Mouse (Mus musculus): ENCODE results near the gene Slc39a10. TPM values are rescaled to one million over a fixed set of nuclear protein-coding genes. Genes with fewer than 3 reads are reported as not detected.

Gene Slc39a10
- total RNA-seq (2021) = 100 to 1,000 TPM; 219 to 233 TPM
- long read RNA-seq, experiment 1, full-length matches to known transcripts = 150 of 197 reads
- long read RNA-seq, experiment 1, partial matches to known transcripts = 21 of 197 reads
- long read RNA-seq, experiment 1, other reads (novel, unspliced or antisense) = 26 of 197 reads
- long read RNA-seq, experiment 2, full-length matches to known transcripts = 79 of 116 reads
- long read RNA-seq, experiment 2, partial matches to known transcripts = 19 of 116 reads
- long read RNA-seq, experiment 2, other reads (novel, unspliced or antisense) = 18 of 116 reads

- DNase-seq (ENCODE audit: low spot score in 2 of 2) = no peak
Measured at GRCm38 (mm10) chr1:46892752-46893151, at the start of gene Slc39a10. Gene Slc39a10 (minus strand): TSS chr1:46892852.

GRCm38 (mm10) chr1:46939295-46939694, 46.6 kb upstream of the Slc39a10 start:
- no peak for DNase-seq (ENCODE audit: low spot score in 2 of 2)

DNA sequence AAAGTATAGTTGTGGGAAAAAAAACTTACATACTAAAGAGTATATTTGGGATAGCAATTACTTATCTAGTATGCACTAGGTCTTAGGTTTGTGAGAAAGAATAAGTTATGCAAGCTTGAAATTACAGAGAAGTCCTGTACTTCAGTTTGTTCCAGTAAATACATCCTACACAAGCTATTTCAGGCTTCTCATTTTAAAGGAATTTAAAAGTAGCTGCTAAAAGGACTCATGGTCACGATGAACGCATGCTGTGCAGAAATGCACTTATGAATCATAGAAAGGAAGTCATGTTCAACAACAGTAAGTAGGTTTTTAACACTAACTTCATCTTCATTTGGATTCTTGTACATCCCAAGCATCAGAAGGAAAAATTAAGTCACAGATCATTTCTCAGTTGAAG, 45.0 kb upstream of the Slc39a10 start:
- no peak for DNase-seq (ENCODE audit: low spot score in 2 of 2)

DNA sequence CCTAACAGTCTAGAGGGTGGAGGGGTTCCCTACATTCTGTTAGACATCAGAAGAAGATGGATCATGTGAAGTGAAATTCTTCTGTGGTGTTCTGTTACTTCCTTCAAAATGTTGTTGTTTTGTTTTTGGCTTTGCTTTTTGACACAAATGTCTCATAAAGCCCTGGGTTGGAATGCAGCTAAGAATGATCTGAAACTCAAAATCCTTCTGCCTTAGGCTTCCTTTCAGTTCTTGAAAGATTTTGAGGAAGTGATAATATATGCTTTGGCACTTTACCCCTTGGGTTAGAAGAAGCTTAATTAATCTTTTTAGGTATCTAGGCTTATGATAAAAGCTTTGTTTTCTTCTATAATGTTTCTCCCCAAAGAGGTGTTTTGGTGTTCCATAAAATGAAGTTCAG, 34.5 kb upstream of the Slc39a10 start:
- DNase-seq (ENCODE audit: low spot score in 2 of 2) = no peak

DNA sequence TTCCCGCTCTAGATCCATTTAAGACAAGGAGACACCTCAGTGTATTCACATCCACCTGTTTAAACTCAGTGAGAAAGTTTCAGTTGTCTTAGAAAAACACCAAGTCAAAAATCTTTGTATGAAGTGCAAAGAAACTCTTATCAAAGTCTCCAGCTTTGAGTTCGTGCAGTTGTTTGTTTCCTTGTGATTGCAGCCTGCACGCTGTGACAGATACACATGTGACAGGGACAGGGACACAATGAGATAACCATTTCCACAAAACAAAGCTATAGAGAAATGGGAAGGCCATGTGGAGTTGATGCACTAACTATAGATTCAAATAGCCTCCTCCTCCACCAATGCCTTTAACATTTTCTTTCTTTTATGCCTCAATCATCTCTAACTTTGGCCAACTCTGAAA, 33.6 kb upstream of the Slc39a10 start:
- no peak for DNase-seq (ENCODE audit: low spot score in 2 of 2)

DNA sequence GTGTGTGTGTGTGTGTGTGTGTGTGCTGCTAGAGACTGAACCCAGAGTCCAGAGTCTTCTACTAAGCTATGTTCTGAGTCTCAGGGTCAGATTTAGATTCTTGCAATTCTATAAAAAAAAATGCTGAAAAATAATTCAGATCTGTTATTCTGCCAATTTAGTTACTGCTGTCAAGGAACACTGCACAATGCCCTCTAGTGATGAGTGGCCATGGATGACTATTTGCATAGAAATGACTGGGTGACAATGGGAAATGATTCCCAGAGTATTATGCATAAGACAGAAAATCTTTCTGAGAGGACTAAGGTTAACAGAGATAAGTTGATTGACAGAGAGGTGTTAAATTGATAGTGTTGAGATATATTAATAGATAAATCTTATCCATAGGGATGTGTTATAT, 32.3 kb upstream of the Slc39a10 start:
- no peak for DNase-seq (ENCODE audit: low spot score in 2 of 2)

- DNase-seq (ENCODE audit: low spot score in 2 of 2) = no peak
Measured at GRCm38 (mm10) chr1:46922904-46923303, 30.3 kb upstream of the Slc39a10 start.

- no peak for DNase-seq (ENCODE audit: low spot score in 2 of 2)
Measured at GRCm38 (mm10) chr1:46921630-46922029, 29.0 kb upstream of the Slc39a10 start.

DNA sequence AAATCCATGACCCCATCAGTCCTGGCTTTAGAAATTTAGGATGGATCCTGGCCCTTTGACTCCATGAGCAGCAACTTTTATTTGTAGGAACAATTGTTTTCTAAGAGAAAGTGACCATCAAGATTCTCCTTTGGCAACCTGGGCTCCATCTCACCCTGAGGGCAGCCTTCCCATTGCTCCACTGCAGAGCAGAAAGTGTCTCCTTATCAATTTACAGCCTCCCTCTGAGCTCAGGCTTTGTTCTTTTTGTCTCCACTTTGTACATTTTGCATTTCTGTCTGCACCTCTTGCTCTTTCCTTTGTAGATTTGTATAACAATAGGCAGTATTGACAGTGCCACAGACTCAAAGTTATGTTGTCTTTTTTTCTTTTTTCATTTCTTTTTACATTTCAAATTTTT, 23.6 kb upstream of the Slc39a10 start:
- DNase-seq (ENCODE audit: low spot score in 2 of 2) = no peak

DNA sequence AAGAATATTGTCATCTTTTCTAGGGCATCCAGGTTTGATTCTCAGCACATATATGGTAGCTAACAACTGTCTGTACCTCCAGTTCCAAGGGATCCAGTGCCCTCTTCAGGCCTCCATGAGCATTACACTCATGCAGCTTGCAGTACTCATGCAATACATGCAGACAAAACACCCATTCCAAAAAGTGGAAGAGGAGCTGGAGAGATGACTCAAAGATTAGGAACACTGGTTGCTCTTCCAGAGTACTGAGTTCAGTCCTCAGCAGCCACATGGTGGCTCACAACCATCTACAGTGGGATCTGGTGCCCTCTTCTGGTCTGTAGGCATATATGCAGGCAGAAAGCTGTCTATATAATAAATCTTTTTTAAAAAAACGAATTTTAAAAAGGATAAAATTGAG, 21.7 kb upstream of the Slc39a10 start:
- DNase-seq (ENCODE audit: low spot score in 2 of 2) = no peak

- no peak for DNase-seq (ENCODE audit: low spot score in 2 of 2)
Measured at GRCm38 (mm10) chr1:46912506-46913156, 20.0 kb upstream of the Slc39a10 start.

- no peak for DNase-seq (ENCODE audit: low spot score in 2 of 2)
Measured at GRCm38 (mm10) chr1:46910154-46910553, 17.5 kb upstream of the Slc39a10 start.

GRCm38 (mm10) chr1:46905706-46906105, 13.1 kb upstream of the Slc39a10 start:
- no peak for DNase-seq (ENCODE audit: low spot score in 2 of 2)

DNA sequence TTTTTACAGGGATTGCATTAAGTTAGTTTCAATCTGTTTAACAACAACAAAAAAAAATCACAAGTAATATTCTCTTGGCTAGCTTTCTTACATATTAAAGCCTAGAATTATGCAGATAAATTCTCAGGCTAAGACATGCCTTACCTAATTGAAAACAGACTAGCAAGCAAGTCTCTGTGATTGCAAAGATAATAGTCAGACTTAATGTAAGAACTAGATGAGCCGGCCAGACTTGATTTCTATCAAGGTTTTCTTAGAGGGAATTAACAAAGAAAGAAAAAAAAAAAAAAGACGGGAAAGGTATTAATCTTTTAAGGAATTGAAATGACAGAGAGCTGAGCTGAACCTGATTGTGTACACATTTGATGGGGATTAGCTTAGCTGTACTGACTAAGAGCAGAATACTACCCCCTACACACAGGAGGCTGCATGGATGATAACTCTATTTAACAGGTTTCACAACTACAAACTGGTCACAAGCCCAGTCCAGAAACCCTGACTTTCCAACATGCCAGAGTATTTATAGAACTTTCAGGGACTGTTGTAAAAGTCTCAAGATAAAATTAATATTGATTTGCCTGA, 9.5 kb upstream of the Slc39a10 start:
- DNase-seq (ENCODE audit: low spot score in 2 of 2) = no peak

- no peak for DNase-seq (ENCODE audit: low spot score in 2 of 2)
Measured at GRCm38 (mm10) chr1:46894281-46894842, 1.7 kb upstream of the Slc39a10 start.

GRCm38 (mm10) chr1:46888726-46889125, 3.9 kb downstream of the Slc39a10 start:
- DNase-seq (ENCODE audit: low spot score in 2 of 2) = no peak

- DNase-seq (ENCODE audit: low spot score in 2 of 2) = no peak
Measured at GRCm38 (mm10) chr1:46888324-46888723, 4.3 kb downstream of the Slc39a10 start.

DNA sequence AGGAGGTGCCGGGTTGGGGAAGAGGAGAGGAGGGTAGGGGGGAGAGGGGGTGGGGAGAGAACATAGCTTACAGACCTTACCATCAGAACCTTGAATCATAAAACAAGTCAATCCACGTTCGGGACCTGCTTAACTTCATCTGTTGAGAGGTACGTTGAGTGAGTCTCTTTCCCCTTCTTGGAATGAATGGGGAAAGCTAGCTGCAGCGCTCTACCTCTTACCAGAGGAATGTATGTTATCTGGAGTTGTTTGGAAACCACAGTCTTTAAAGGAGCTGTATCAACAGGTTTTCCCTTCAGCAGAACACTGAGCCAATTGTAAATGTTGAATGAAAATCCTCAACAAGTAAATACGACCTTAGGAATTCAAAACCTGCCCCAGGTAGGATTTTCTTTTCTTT, 4.7 kb downstream of the Slc39a10 start:
- DNase-seq (ENCODE audit: low spot score in 2 of 2) = no peak

- no peak for DNase-seq (ENCODE audit: low spot score in 2 of 2)
Measured at GRCm38 (mm10) chr1:46886091-46886490, 6.6 kb downstream of the Slc39a10 start.

DNA sequence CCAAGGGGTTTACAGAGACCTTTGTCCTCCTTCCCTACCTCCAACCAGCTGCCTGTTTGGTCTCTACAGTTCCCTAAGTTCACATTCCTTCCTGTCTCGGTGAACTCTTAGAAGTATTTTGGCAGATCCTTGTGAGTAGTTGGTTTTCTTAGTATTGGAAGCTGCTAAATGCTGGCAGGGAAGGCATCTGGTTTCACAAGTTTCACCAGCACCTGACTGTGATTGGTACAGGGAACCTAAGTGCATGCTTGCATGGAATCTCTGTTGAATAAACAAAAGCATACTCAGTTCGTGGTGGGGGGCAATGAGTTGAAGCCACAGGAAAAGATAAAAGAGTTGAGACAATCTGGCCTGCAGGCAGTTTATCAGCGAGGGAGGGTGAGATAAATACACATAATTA, 7.4 kb downstream of the Slc39a10 start:
- DNase-seq (ENCODE audit: low spot score in 2 of 2) = no peak

DNA sequence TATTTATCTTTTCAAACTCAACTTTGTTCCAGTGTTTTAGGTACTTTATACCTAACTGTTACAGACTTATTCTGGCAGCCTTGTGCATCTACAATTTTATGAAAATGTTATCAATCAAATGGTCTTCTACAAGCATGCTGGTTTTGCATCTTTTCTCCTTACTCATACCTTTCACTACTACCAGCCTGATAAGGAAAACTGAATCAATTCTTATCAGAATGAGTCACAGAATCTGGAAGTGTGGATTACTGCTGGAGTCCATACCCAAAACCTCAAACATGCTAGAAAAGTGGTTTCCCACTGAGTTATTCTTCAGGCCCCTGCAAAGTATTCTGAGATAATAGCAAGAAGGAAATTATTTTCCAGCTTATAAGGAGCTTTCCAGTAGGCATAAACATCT, 12.7 kb downstream of the Slc39a10 start:
- DNase-seq (ENCODE audit: low spot score in 2 of 2) = no peak

- DNase-seq (ENCODE audit: low spot score in 2 of 2) = no peak
Measured at GRCm38 (mm10) chr1:46873770-46874169, 18.9 kb downstream of the Slc39a10 start.
